Mouse (Mus musculus) heart, postnatal 0 days (tissue): ENCODE data around the gene Rhebl1. TPM values are rescaled to one million over a fixed set of nuclear protein-coding genes. Genes with fewer than 3 reads are reported as not detected.

ENCODE experiments used
- ATAC-seq: fragments of 200-750 bp; cut with Nextera tagmentation; 2 replicates; pipeline ENCODE4 v1.8.0; 2017; ENCODE audit warnings: low read depth, moderate number of reproducible peaks, moderate library complexity; ENCODE audit not compliant: insufficient read depth
- DNase-seq: peaks from one replicate; pipeline ENCODE4 v3.0.0-alpha.2; 2016; ENCODE audit warnings: low spot score
- H3K27ac ChIP-seq: fragments of 300-500 bp; sonication (generic); 2 replicates; pipeline ENCODE4 v1.5.1; 2014; ENCODE audit warnings: low read depth, mild to moderate bottlenecking
- H3K27me3 ChIP-seq: fragments of 300-500 bp; sonication (generic); 2 replicates; pipeline ENCODE4 v1.6.1; 2014; ENCODE audit warnings: low read length, mixed read lengths; ENCODE audit not compliant: control insufficient read depth, insufficient read depth
- H3K36me3 ChIP-seq: fragments of 300-500 bp; sonication (generic); replicated peaks from 2 replicates; pipeline ENCODE4 v1.6.1; 2014; ENCODE audit warnings: low read length, mixed read lengths; ENCODE audit not compliant: control insufficient read depth, insufficient read depth
- H3K4me1 ChIP-seq: fragments of 300-500 bp; sonication (generic); 2 replicates; pipeline ENCODE4 v1.6.1; 2014; ENCODE audit warnings: antibody characterized with exemption; ENCODE audit not compliant: control insufficient read depth, insufficient read depth
- H3K4me2 ChIP-seq: fragments of 300-500 bp; sonication (generic); 2 replicates; pipeline ENCODE4 v1.6.1; 2014; ENCODE audit warnings: low read depth, mild to moderate bottlenecking, low read length, moderate library complexity
- H3K4me3 ChIP-seq: fragments of 300-500 bp; sonication (generic); 2 replicates; pipeline ENCODE4 v1.5.1; 2014; ENCODE audit warnings: low read depth, low read length
- H3K9ac ChIP-seq: fragments of 300-500 bp; sonication (generic); replicated peaks from 2 replicates; pipeline ENCODE4 v1.6.1; 2014; ENCODE audit warnings: low read depth, low read length, mixed read lengths
- H3K9me3 ChIP-seq: fragments of 300-500 bp; sonication (generic); replicated peaks from 2 replicates; pipeline ENCODE4 v1.6.1; 2016; ENCODE audit warnings: low read length; ENCODE audit not compliant: control insufficient read depth
- CTCF ChIP-seq: IDR thresholded peaks from 2 replicates; pipeline ENCODE4 v1.5.1; 2016; ENCODE audit warnings: antibody characterized with exemption, control low read depth, low read depth
- EP300 ChIP-seq: IDR thresholded peaks from 2 replicates; pipeline ENCODE4 v1.6.1; 2016; ENCODE audit warnings: antibody characterized with exemption, low read depth
- WGBS: fragments of 180-500 bp; shearing (Covaris S2); extraction: QIAGEN DNeasy Blood & Tissue Kit; methylation state at CpG from one replicate; pipeline ENCODE4 v1.1.7; 2014; 5-methylcytosine and 5-hydroxymethylcytosine counted together
- polyA plus RNA-seq: library from polyadenylated mRNA; unstranded; fragments of >200 nt; fragmentation: Nextera tagmentation; extraction: Ambion mirVana; gene quantifications from 2 replicates; pipeline ENCODE4 v1.2.1, GENCODE M21; 2015
- total RNA-seq: library from RNA; depleted of rRNA; stranded (reverse); fragments of >200 nt; gene quantifications from 2 replicates; pipeline ENCODE4 v1.2.3, GENCODE M21; 2014; ENCODE audit warnings: low replicate concordance

Gene Rhebl1
- total and polyA plus RNA-seq, 2 experiments from 2014 or later, result 4.1 to 12.6 TPM

GRCm38 (mm10) chr15:98853161-98853937 is 41.0 kb downstream of the Rhebl1 start:
- no peaks in the 10 kb centered on the region for H3K27me3 ChIP-seq
- H3K4me2 ChIP-seq, result no peak overlapping the region
- no peak for ATAC-seq
- no peaks in the 10 kb centered on the region for H3K9me3 ChIP-seq
- no peaks in the 10 kb centered on the region for H3K4me1 ChIP-seq
- no peak overlapping the region for H3K9ac ChIP-seq
- TF ChIP-seq EP300 (no peak), CTCF (no peak)
- no peak for DNase-seq
- no peak overlapping the region for H3K27ac ChIP-seq
- H3K36me3 ChIP-seq, result peaks cover 98% of the 10 kb centered on the region
- 86% methylated on average over 26 of the region's 28 CpGs for WGBS
- H3K4me3 ChIP-seq, result no peak overlapping the region

- H3K27me3 ChIP-seq, result no peaks in the 10 kb centered on the region
- TF ChIP-seq EP300 (no peak), CTCF (no peak)
- WGBS, result 91% methylated on average over 9 of the region's 9 CpGs
- no peak overlapping the region for H3K9ac ChIP-seq
- H3K36me3 ChIP-seq, result peaks cover 98% of the 10 kb centered on the region
- 0 out of 2 replicates have a peak, but pooled peaks have one; percentile 6 for ATAC-seq
- DNase-seq, result no peak
- no peak overlapping the region for H3K4me3 ChIP-seq
- no peak overlapping the region for H3K27ac ChIP-seq
- H3K4me1 ChIP-seq, result no peaks in the 10 kb centered on the region
- H3K9me3 ChIP-seq, result no peaks in the 10 kb centered on the region
- H3K4me2 ChIP-seq, result no peak overlapping the region
These were observed 41.6 kb downstream of the Rhebl1 start for GRCm38 (mm10) chr15:98852733-98853132.

- DNase-seq, result no peak
- WGBS, result 92% methylated on average over 9 of the region's 9 CpGs
- no peaks in the 10 kb centered on the region for H3K4me1 ChIP-seq
- no peaks in the 10 kb centered on the region for H3K9me3 ChIP-seq
- no peak overlapping the region for H3K4me2 ChIP-seq
- TF ChIP-seq EP300 (no peak), CTCF (no peak)
- H3K36me3 ChIP-seq, result peaks cover 98% of the 10 kb centered on the region
- no peak overlapping the region for H3K4me3 ChIP-seq
- no peak overlapping the region for H3K9ac ChIP-seq
- no peak overlapping the region for H3K27ac ChIP-seq
- no peak for ATAC-seq
- no peaks in the 10 kb centered on the region for H3K27me3 ChIP-seq
These were observed 42.3 kb downstream of the Rhebl1 start for GRCm38 (mm10) chr15:98852071-98852470.

- DNase-seq, result no peak
- ATAC-seq, result no peak
These were observed 43.0 kb downstream of the Rhebl1 start for GRCm38 (mm10) chr15:98851229-98851818.

GRCm38 (mm10) chr15:98850668-98851067 is 43.7 kb downstream of the Rhebl1 start:
- no peaks in the 10 kb centered on the region for H3K4me1 ChIP-seq
- H3K4me2 ChIP-seq, result no peak overlapping the region
- no peak overlapping the region for H3K9ac ChIP-seq
- TF ChIP-seq EP300, result no peak
- no peak for TF ChIP-seq CTCF
- peaks cover 100% of the 10 kb centered on the region for H3K36me3 ChIP-seq
- DNase-seq, result no peak
- H3K9me3 ChIP-seq, result no peaks in the 10 kb centered on the region
- no peak overlapping the region for H3K27ac ChIP-seq
- no peak for ATAC-seq
- H3K27me3 ChIP-seq, result no peaks in the 10 kb centered on the region
- no peak overlapping the region for H3K4me3 ChIP-seq
- WGBS, result 81% methylated on average over 14 of the region's 14 CpGs

More at GRCm38 (mm10) chr15:98851229-98851818, 43.0 kb downstream of the Rhebl1 start:
- no peaks in the 10 kb centered on the region for H3K4me1 ChIP-seq
- H3K4me3 ChIP-seq, result no peak overlapping the region
- H3K27ac ChIP-seq, result no peak overlapping the region
- 90% methylated on average over 21 of the region's 21 CpGs for WGBS
- no peak for TF ChIP-seq CTCF
- TF ChIP-seq EP300, result no peak
- no peak overlapping the region for H3K4me2 ChIP-seq
- H3K27me3 ChIP-seq, result no peaks in the 10 kb centered on the region
- H3K9ac ChIP-seq, result no peak overlapping the region
- H3K36me3 ChIP-seq, result peaks cover 100% of the 10 kb centered on the region
- H3K9me3 ChIP-seq, result no peaks in the 10 kb centered on the region
